Mouse (Mus musculus) cerebellum, postnatal 4 days (tissue): Measurements from ENCODE around the gene Gm5168.
"Not testable (repeated sequence)": the region's sequence is repeated elsewhere in the genome, so short reads cannot be mapped to it uniquely, and the experiment has no call there.

Experiments
- DNase-seq, 2 experiments: peaks; one replicate each; pipeline ENCODE4 v3.0.0; 2022; ENCODE audit warnings: low spot score in 2 of 2, mixed read lengths in 1 of 2

Gm5168 gene

DNA sequence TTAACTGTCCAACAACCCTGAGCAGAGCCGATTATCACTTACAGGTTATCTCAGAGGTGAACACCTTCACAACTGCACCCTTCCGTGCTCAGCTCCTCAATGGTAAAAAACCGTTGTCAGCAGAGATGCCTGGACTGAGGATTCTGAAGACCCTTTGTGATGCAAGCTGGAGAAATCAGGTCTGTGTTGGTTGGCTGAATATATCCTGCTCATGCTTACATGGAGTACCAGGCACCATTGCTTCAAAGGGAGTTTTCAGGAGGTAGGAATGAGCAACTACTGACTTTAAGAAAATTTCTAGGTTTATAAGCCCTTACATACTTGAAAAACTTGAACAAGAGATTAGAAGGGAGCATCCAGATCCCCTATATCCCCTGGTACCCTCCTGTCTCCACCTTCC, at the start of gene Gm5168:
Gene Gm5168 (minus strand): TSS at position 101 of the 400 bp plus-strand sequence.
- not testable (repeated sequence) for DNase-seq
